Mouse (Mus musculus) monocyte, adult 59 days (primary cell): Measurements from ENCODE around the gene Iqcn. TPM values are rescaled to one million over a fixed set of nuclear protein-coding genes. Genes with fewer than 3 reads are reported as not detected.

ENCODE experiments used
- total RNA-seq, 2 experiments: library from RNA; stranded (reverse); gene quantifications; one replicate each; pipeline ENCODE4 v1.2.4; 2023

Iqcn gene
- 10 to 100 TPM; 15.5 to 15.9 TPM for total RNA-seq

GRCm38 (mm10) chr8:70703287-70703686 is at the start of gene Iqcn:
Gene Iqcn, plus strand, starts transcription at chr8:70703457.

GRCm38 (mm10) chr8:70660273-70660725 is 43.0 kb upstream of the Iqcn start, which contains the start of gene Pgpep1:
Gene Pgpep1, minus strand, starts transcription at chr8:70660388.

GRCm38 (mm10) chr8:70673079-70673856 is 30.0 kb upstream of the Iqcn start, which contains the start of gene Lsm4:
Gene Lsm4, plus strand, starts transcription at chr8:70673248.

GRCm38 (mm10) chr8:70698310-70699109 is 4.7 kb upstream of the Iqcn start, which contains the start of gene Jund:
Gene Jund, plus strand, starts transcription at chr8:70698949.

GRCm38 (mm10) chr8:70718297-70718696 is 15.0 kb downstream of the Iqcn start, which contains the start of gene Gm3336:
Gene Gm3336, plus strand, starts transcription at chr8:70718543.

GRCm38 (mm10) chr8:70723486-70724210 is 20.4 kb downstream of the Iqcn start, which contains the start of gene Pde4c:
Gene Pde4c, plus strand, starts transcription at chr8:70723720.

GRCm38 (mm10) chr8:70754043-70754870 is 51.0 kb downstream of the Iqcn start, which contains the start of gene Rab3a:
Gene Rab3a, plus strand, starts transcription at chr8:70754679.

GRCm38 (mm10) chr8:70760775-70761406 is 57.6 kb downstream of the Iqcn start, which contains the start of gene Mpv17l2:
Gene Mpv17l2, minus strand, starts transcription at chr8:70760946.

Other genes starting within 250 kb of the Iqcn start
- 1 to 10 TPM; 7.1 to 7.7 TPM for gene Klhl26, start 226.5 kb upstream of the Iqcn start, total RNA-seq
- gene Tmem59l, start 216.1 kb upstream of the Iqcn start, total RNA-seq, result not detected
- not detected for gene Crlf1, start 210.3 kb upstream of the Iqcn start, total RNA-seq
- 10 to 100 TPM; 45.5 to 50.2 TPM for gene Rex1bd, start 196.7 kb upstream of the Iqcn start, total RNA-seq
- 1,000 to 10,000 TPM; 1,782 to 1,797 TPM for gene Uba52, start 192.7 kb upstream of the Iqcn start, total RNA-seq
- gene Fkbp8, start 175.7 kb upstream of the Iqcn start, total RNA-seq, result 100 to 1,000 TPM; 180 to 186 TPM
- 10 to 100 TPM; 72.6 to 79.4 TPM for gene Kxd1, start 175.5 kb upstream of the Iqcn start, total RNA-seq
- gene Ell, start 164.0 kb upstream of the Iqcn start, total RNA-seq, result 10 to 100 TPM; 38.3 to 48.7 TPM
- 10 to 100 TPM; 53.8 to 56.4 TPM for gene Isyna1, start 109.1 kb upstream of the Iqcn start, total RNA-seq
- gene Ssbp4, start 94.6 kb upstream of the Iqcn start, total RNA-seq, result 100 to 1,000 TPM; 135 to 148 TPM
- gene Lrrc25, start 87.3 kb upstream of the Iqcn start, total RNA-seq, result 100 to 1,000 TPM; 164 to 177 TPM
- gene Gdf15, start 71.0 kb upstream of the Iqcn start, total RNA-seq, result 10 to 100 TPM; 54.8 to 78.0 TPM
- gene Pgpep1, start 43.1 kb upstream of the Iqcn start, total RNA-seq, result 1 to 10 TPM; 7.2 to 9.8 TPM
- gene Lsm4, start 30.2 kb upstream of the Iqcn start, total RNA-seq, result 10 to 100 TPM; 46.0 to 54.9 TPM
- gene Jund, start 4.5 kb upstream of the Iqcn start, total RNA-seq, result 1,000 to 10,000 TPM; 1,065 to 1,168 TPM
- under 1 TPM in 1 of 2 experiments, not detected in 1; 0.79 TPM for gene Gm3336, start 15.1 kb downstream of the Iqcn start, total RNA-seq
- gene Pde4c, start 20.3 kb downstream of the Iqcn start, total RNA-seq, result under 1 TPM in 1 of 2 experiments, not detected in 1; 0.24 TPM
- 1 to 10 TPM; 5.7 to 6.9 TPM for gene Rab3a, start 51.2 kb downstream of the Iqcn start, total RNA-seq
- gene Mpv17l2, start 57.5 kb downstream of the Iqcn start, total RNA-seq, result 10 to 100 TPM; 28.9 to 32.4 TPM
- gene Pik3r2, start 73.3 kb downstream of the Iqcn start, total RNA-seq, result 10 to 100 TPM; 23.1 to 26.5 TPM
- gene Mast3, start 101.6 kb downstream of the Iqcn start, total RNA-seq, result 100 to 1,000 TPM; 128 to 134 TPM
- under 1 TPM; 0.26 to 0.46 TPM for gene Il12rb1, start 105.0 kb downstream of the Iqcn start, total RNA-seq
- 10 to 100 TPM; 57.2 to 67.9 TPM for gene Arrdc2, start 136.3 kb downstream of the Iqcn start, total RNA-seq
- not detected for gene Kcnn1, start 159.8 kb downstream of the Iqcn start, total RNA-seq
- gene Ccdc124, start 170.5 kb downstream of the Iqcn start, total RNA-seq, result 10 to 100 TPM; 46.6 to 48.7 TPM
- under 1 TPM; 0.21 to 0.33 TPM for gene Slc5a5, start 189.3 kb downstream of the Iqcn start, total RNA-seq
- gene Rpl18a, start 194.0 kb downstream of the Iqcn start, total RNA-seq, result 1,000 to 10,000 TPM; 2,573 to 2,784 TPM
- 10 to 100 TPM; 52.8 to 55.4 TPM for gene Map1s, start 202.5 kb downstream of the Iqcn start, total RNA-seq